Comparison of ENCODE assay signal across 9 mouse cellular contexts in genomic region chr4:101508431-101508830, GRCm38 (mm10). TPM values are rescaled to one million over a fixed set of nuclear protein-coding genes. Genes with fewer than 3 reads are reported as not detected.
DNase-seq lines count a peak whose midpoint lies in the region; ATAC-seq and TF ChIP-seq lines count a peak whose summit lies in the region.
"Had no signal": no experiment of that assay in that cellular context is flagged by ENCODE, and none has a peak within 500 bp of the region (broad histone marks: within the 10 kb centered on the region; RNA-seq: fewer than 3 reads in every experiment).

No protein-coding gene starts in this region.

- peaks cover 9% of the 10 kb centered on the region; the same call in 1 of the 2 replicates for H3K27me3 ChIP-seq in embryonic facial prominence, embryonic 12.5 days
- no peaks in the 10 kb centered on the region for H3K27me3 ChIP-seq in hindbrain, embryonic 15.5 days
- H3K27me3 ChIP-seq in midbrain, postnatal 0 days (ENCODE audit: insufficient read depth, low read length), result no peaks in the 10 kb centered on the region

- no peak for TF ChIP-seq CTCF in left cerebral cortex, adult 2 months (IDR thresholded peaks at IDR 0.05)
- no peak for TF ChIP-seq CTCF in midbrain, postnatal 0 days (IDR thresholded peaks at IDR 0.05)

- H3K4me1 ChIP-seq in embryonic facial prominence, embryonic 12.5 days, result peaks cover 9% of the 10 kb centered on the region
- H3K4me1 ChIP-seq in hindbrain, embryonic 15.5 days (replicated peaks), result peaks cover 16% of the 10 kb centered on the region
- peaks cover 7% of the 10 kb centered on the region; the same call in 1 of the 2 replicates for H3K4me1 ChIP-seq in midbrain, postnatal 0 days (ENCODE audit: insufficient read depth, low read length)

- peak overlapping the region; percentile 86 for H3K4me2 ChIP-seq in embryonic facial prominence, embryonic 12.5 days (replicated peaks)
- peak overlapping the region; percentile 81 for H3K4me2 ChIP-seq in hindbrain, embryonic 15.5 days
- H3K4me2 ChIP-seq in midbrain, postnatal 0 days (ENCODE audit: low read depth, low read length, poor library complexity, severe bottlenecking), result peak overlapping the region; percentile 91

- DNase-seq in left cerebral cortex, adult 2 months (ENCODE audit: extremely low spot score in 1 of 2, low spot score in 2 of 2), result no peak
- no peak for DNase-seq in left cerebral cortex, adult 18-20 months (ENCODE audit: low spot score in 2 of 2)
- DNase-seq in midbrain, postnatal 0 days (ENCODE audit: low spot score), result peak; percentile 21
- no peak for DNase-seq in gastrocnemius, adult 8-10 months (ENCODE audit: low spot score in 2 of 2)
- no peak for DNase-seq in layer of hippocampus, postnatal 36 days

- no peak for ATAC-seq in embryonic facial prominence, embryonic 12.5 days (ENCODE audit: insufficient number of reproducible peaks, insufficient read depth, low FRiP score, low TSS enrichment)
- ATAC-seq in hindbrain, embryonic 15.5 days (ENCODE audit: low FRiP score, low read depth), result 0 out of 2 replicates have a peak, but pooled peaks have one; percentile 9
- ATAC-seq in midbrain, postnatal 0 days (ENCODE audit: low FRiP score), result no peak
- ATAC-seq in monocyte, adult 5-6 weeks (replicated peaks; ENCODE audit: insufficient number of reproducible peaks, low FRiP score, low TSS enrichment, poor library complexity, severe bottlenecking), result no peak

- WGBS in embryonic facial prominence, embryonic 12.5 days, result 3% methylated on average over 10 of the region's 10 CpGs
- 2% methylated on average over 10 of the region's 10 CpGs for WGBS in hindbrain, embryonic 15.5 days
- WGBS in midbrain, postnatal 0 days, result 3% methylated on average over 10 of the region's 10 CpGs

- peak overlapping the region; percentile 95 for H3K27ac ChIP-seq in left cerebral cortex, adult 2 months
- H3K27ac ChIP-seq in embryonic facial prominence, embryonic 12.5 days, result no peak overlapping the region
- H3K27ac ChIP-seq in hindbrain, embryonic 15.5 days (replicated peaks), result peak overlapping the region; percentile 72
- peak overlapping the region; percentile 79 for H3K27ac ChIP-seq in midbrain, postnatal 0 days (ENCODE audit: low read depth, low read length)
- H3K27ac ChIP-seq: macrophage had no signal

- H3K9me3 ChIP-seq in embryonic facial prominence, embryonic 12.5 days, result no peaks in the 10 kb centered on the region
- H3K9me3 ChIP-seq in hindbrain, embryonic 15.5 days, result no peaks in the 10 kb centered on the region
- no peaks in the 10 kb centered on the region for H3K9me3 ChIP-seq in midbrain, postnatal 0 days (ENCODE audit: low read length)

- H3K4me3 ChIP-seq in left cerebral cortex, adult 2 months, result peak overlapping the region; percentile 54
- peak overlapping the region; percentile 39 for H3K4me3 ChIP-seq in embryonic facial prominence, embryonic 12.5 days
- peak overlapping the region; percentile 58 for H3K4me3 ChIP-seq in hindbrain, embryonic 15.5 days
- H3K4me3 ChIP-seq in midbrain, postnatal 0 days (ENCODE audit: low read depth, low read length), result peak overlapping the region; percentile 57

- peak overlapping the region; percentile 54; the same call in 1 of the 2 replicates for H3K9ac ChIP-seq in embryonic facial prominence, embryonic 12.5 days
- peak overlapping the region; percentile 53 for H3K9ac ChIP-seq in hindbrain, embryonic 15.5 days
- peak overlapping the region; percentile 74 for H3K9ac ChIP-seq in midbrain, postnatal 0 days (replicated peaks; ENCODE audit: low read length, poor library complexity, severe bottlenecking)

- intact Hi-C loops in left cerebral cortex, adult 2 months (cut with DNase I), result no loop called here

- H3K36me3 ChIP-seq in embryonic facial prominence, embryonic 12.5 days, result no peaks in the 10 kb centered on the region
- H3K36me3 ChIP-seq in hindbrain, embryonic 15.5 days, result no peaks in the 10 kb centered on the region
- no peaks in the 10 kb centered on the region for H3K36me3 ChIP-seq in midbrain, postnatal 0 days (ENCODE audit: insufficient read depth, low read length)

RNA-seq across cellular contexts. Expression of gene Dnajc6, which starts 12.0 kb away (rescaled TPM):
- 100 to 1,000 TPM; 291 to 320 TPM for total RNA-seq in left cerebral cortex, adult 2 months (2021)
- 100 to 1,000 TPM; 306 to 307 TPM for total RNA-seq in left cerebral cortex, adult 18-20 months (2021)
- polyA plus RNA-seq in embryonic facial prominence, embryonic 12.5 days (2016; fragmentation: Nextera tagmentation; extraction: Ambion mirVana), result 2.6 and 3.3 TPM in 2 replicates
- polyA plus RNA-seq in hindbrain, embryonic 15.5 days (2015; fragmentation: Nextera tagmentation; extraction: Ambion mirVana), result 59.3 and 60.4 TPM in 2 replicates
- total RNA-seq in midbrain, postnatal 0 days (2014; rRNA removed), result 208 and 225 TPM in 2 replicates
- polyA plus RNA-seq in midbrain, postnatal 0 days (2015; fragmentation: Nextera tagmentation; extraction: Ambion mirVana), result 74.9 and 79.0 TPM in 2 replicates
- under 1 TPM; 0.07 to 0.29 (median 0.18) TPM for total RNA-seq in gastrocnemius, adult 8-10 months (2022)
- 100 to 1,000 TPM; 310 to 321 TPM for total RNA-seq in layer of hippocampus, postnatal 36 days (2021)
- total RNA-seq in monocyte, adult 5-6 weeks (2017), result 0.58 TPM in 1 of 3 replicates, not detected in the others
- polyA plus RNA-seq: macrophage had no signal

Comparison
In these comparisons a context has a peak if more than half of its experiments do, and no peak if none do; other contexts are left out.
1. RNA of gene Dnajc6, which starts 12.0 kb away (total RNA-seq): 310 to 321 TPM in layer of hippocampus, postnatal 36 days, 291 to 320 TPM in left cerebral cortex, adult 2 months, 306 to 307 TPM in left cerebral cortex, adult 18-20 months and 208 to 225 TPM in midbrain, postnatal 0 days; 0.07 to 0.29 TPM in gastrocnemius, adult 8-10 months and 0.58 TPM in monocyte, adult 5-6 weeks; every median in the first group is over 100 times any median in the second.
2. Peak in every context shown above with its lines, with median percentiles within 50 percentile points of each other: H3K4me3 ChIP-seq, H3K4me2 ChIP-seq and H3K9ac ChIP-seq.